Mouse (Mus musculus) ovary, postnatal 36 days (tissue): ENCODE measurements around the gene Hoxa6.

Source experiments
- DNase-seq: peaks from one replicate; pipeline ENCODE4 v3.0.0; 2022; ENCODE audit warnings: low spot score, mixed read lengths

Gene Hoxa6

DNA sequence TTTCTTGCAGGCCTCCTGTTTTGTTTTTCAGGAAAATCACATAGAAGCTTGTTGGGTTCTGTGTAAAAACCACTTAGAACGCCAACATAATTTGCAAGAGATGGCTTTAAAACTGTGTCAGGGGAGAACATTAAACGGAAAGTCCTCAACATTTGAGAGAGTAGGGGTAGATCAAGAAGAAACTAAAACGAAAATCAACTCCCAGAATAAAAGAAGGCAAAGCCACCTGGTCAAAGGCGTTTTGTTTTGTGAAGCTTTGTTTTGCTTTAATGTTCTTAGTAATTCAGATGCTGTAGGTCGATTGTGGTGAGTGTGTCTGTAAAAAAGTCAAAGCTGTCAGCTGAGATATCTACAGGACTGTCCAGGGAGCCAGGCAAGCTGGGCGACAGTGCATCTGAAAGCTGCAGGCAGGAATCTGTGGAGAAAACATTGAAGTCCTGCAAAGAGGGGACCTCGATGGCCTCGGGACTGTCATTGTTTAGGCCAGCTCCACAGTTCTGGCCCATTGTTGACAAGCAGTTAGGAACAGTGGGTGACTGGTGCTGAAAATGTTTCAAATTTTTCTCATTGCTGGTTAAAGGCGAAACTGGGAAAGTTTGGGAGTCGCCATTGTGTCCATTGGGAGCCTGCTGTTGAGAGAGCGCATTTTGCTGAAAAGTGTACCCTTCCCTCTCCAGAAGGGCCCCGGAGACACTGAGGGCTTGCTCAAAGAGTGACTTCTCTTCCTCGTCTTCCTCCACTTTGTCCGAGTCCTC, 45.7 kb downstream of the Hoxa6 start:
- no peak for DNase-seq

DNA sequence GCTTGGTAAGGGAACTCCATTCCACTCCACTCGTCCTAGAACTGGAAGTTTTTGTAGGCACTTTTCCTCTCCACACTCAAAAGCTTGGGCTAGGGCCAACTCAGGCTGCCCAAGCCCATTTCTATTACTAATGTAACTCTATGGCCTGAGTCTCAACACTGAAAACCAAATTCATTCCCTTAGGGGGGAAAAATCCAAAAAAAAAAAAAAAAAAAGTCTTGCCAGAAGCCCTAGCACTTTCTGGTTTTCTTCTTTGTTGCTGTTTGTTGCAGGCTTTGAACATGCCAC, 46.5 kb downstream of the Hoxa6 start:
- no peak for DNase-seq

DNA sequence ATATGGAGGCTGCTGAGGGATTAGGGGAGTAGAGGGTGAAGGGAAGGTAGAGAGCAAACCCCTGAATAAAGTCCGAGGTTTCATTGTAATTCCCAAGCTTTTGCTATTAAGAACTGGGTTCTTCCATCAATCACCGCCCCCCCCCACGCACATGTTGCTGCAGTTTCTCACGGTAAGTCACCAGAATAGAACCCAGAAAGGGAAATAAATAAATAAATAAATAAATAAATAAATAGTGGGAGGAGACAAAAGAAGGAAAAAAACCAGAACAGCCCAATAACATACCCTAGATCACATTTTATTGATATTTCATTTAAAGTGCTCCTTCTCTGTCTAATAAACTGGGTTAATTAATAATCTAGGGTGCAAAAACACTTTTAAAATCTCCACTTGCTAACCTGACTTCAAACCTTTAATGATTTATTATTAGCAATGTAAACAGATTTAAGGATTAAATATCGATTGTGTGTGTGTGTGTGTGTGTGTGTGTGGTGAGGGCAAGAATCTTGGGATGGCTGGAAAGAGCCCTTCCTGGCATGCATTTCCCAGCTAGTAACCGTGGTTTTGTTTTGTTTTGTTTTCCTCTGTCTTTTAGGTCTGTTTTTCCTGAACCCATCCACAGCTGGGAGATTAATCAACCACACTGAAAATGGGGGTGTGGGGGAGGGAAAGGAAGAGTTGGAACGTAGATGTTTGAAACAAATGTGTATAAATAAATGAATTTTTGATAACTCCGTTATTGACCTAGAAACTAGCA, 47.0 kb downstream of the Hoxa6 start:
- no peak for DNase-seq

DNA sequence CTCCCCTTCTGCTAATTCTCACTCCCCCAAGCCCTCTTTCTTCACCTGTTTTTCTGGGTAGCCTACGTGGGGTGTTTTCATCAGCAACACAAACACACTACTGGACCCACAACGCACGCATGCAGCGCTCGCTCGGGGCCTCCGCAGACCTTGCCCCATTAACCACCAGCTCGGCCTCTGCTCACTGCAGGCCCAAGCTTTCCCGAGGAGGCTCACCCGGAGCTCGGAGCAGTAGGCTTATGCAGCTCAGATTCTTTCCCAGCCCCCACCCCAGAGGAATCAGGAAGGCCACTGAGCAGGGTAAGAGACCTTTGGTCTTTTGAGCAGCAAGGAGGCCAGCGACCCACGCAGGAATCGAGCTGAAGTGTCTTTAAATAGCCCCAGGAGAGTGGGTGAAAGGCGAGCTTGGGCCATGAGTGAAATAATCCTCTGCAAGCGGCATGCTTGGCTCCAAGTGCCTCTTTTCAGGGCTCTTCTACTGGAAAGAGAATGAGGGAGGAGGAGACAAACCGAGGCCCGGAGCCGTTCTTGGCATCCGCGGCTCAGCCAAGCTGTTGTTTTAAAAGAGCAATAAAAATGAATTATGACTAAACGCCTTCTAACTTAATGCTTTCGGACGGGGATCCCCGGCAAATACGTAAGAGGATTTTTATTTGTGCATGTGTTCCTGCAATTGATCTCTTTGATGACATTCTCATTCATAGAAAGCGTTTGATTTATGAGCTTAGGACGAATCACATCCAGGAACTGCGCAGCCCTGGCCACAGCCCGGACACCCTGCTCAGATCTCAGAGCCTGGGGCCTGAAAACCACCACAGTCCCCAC, 47.8 kb downstream of the Hoxa6 start:
- peak; percentile 41 for DNase-seq

DNA sequence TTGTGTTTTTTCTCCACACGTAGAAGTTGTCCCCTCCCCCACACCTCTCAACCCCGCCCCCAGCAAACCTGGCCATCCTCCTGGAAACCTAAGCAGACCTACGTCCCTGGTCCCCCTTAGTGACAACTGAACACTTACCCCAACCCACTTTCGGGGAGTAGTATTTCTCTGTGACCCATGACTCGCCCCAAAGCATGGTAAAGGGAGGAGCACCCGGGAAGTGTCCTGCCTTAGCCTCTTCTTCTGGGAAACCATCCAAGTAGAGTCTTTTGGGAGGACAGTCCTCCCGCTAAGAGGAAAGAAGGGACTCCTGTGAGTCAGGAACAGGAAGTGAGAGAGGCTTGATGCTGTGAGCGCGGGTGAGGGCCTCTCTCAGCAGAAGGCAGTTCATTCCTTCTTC, 48.5 kb downstream of the Hoxa6 start:
- no peak for DNase-seq

DNA sequence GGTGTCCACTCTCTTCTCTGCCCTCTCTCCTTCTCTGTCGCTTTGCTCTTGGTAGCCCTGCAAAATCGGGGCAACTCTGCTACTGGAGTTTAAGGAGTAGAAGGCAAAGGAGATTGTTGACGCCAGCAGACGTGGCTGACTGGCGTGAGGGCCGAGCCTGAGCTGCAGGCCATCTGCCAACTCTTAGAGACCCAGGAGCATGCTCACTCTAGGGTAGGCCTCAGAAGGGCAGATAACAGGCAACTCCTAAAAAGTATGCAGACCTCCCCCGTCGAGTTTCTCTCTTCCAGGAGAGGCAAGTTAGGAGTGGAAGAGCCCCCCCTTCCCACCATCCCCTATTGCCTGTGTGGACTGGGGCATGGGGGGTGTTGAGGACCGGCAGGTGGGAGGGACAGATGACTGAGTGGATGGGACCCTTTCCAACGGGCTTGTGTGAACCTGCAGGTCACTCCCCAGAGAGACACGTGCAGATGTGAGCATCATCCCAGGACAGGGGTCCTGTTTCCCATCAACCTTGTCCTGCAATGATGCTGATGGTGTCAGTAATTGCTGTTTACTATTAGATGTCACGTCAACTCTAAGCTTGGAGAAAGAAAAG, 49.3 kb downstream of the Hoxa6 start:
- DNase-seq = peak; percentile 18

DNA sequence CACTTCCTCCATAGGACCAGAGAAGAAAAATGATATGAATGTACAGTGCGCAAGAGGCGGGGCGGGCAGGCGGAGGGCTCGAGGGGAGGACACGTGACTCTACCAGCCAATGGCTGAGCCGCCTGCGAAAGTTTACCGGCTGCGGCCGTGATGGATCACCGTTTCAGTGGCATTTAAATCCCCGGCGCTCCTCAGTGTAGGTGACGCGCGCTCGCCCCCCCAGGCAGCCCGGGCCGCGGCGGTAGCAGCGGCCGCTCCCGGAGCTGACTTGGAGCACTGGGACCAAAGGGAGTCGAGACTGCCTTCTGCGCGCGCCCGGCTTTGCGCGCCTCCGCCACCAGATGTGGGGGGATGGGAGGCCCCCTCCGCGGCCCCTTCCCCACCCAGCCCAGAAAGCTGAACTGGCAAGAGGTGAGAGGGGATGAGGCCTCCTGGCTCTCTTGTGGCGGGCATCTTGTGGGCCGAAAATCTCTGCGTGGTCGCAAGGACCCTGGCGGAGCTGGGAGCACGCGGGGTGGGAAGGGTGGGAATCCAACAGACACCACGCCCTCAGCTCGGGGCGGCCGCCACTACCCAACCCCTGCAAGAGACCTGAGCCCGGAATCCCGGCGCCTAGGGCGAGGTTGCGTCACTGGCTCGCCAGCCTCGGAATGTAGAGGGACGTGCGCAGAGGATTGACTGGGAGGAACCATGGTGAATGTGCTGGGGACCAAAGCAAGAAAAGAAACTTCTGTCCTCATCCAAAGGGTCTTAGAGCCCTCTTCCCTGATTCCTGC, 50.1 kb downstream of the Hoxa6 start, which contains the start of gene Hoxa1:
TSS of gene Hoxa1 (minus strand) at position 42 of the 776 bp plus-strand sequence.
- DNase-seq = peak; percentile 59

DNA sequence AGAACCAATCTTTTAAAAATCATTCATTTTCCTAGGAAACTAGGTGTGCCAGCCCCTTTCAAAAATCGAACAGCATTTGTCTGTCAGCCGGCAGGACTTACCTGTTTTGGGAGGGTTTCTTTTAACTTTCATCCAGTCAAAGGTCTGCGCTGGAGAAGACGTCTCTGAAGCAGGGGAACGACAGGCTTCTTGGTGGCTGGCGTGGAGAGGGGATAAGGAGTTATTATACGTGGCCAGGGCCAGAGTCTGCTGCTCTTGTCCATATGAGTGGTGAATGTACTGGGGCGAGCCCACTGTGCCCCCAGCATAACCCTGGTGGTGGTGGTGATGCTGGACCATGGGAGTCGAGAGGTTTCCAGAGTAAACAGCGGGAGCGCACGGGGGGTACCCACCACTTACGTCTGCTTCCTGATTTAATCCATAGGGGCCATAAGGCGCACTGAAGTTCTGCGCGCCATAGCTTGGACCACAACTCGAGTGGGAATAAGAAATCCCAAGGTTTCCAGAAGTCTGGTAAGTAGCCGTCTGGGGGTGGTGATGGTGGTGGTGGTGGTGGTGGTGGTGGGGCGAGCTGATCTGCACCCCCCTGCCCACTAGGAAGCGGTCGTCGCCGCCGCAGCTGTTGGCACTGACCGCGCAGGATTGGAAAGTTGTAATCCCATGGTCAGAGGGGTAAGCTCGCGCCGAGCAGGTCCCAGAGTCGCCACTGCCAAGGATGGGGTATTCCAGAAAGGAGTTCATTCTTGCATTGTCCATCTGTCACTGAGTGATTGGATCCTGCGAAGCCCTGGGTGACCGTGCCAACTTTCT, 50.9 kb downstream of the Hoxa6 start:
- no peak for DNase-seq

DNA sequence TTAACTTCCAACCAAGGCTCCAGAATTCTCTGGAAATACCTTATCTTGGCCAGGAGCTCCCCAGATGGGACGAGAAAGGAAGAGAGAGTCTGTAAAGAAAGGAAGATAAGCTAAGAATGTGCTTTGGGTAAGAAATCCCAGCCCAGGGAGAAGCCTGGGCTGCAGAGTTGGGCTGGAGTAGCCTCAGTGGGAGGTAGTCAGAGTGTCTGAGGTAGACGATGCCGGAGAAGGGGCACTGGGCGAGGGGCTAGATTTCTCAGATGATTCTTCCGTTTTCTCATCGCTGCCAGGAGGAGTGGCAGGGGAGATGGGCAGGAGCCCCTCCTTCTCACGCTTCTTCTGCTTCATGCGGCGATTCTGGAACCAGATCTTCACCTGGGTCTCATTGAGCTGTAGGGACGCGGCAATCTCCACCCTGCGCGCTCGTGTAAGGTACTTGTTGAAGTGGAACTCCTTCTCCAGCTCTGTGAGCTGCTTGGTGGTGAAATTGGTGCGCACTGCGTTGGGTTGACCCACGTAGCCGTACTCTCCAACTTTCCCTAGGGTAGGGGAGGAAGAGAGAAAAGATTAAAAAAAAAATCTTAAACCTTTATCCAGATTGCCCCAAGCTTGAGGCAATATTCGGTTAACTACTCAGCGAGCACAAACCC, 51.8 kb downstream of the Hoxa6 start:
- no peak for DNase-seq
